Mouse (Mus musculus): Measurements from ENCODE around the gene Tmem211. TPM values are rescaled to one million over a fixed set of nuclear protein-coding genes. Genes with fewer than 3 reads are reported as not detected.
A peak's percentile ranks its signal among the peaks of the same experiment; 100 is the strongest.

The Tmem211 gene
- 0.76 and 0.97 TPM in 2 replicates for polyA plus RNA-seq (2011; ENCODE audit: insufficient read depth, insufficient read length, low read depth, missing spikeins)

DNA sequence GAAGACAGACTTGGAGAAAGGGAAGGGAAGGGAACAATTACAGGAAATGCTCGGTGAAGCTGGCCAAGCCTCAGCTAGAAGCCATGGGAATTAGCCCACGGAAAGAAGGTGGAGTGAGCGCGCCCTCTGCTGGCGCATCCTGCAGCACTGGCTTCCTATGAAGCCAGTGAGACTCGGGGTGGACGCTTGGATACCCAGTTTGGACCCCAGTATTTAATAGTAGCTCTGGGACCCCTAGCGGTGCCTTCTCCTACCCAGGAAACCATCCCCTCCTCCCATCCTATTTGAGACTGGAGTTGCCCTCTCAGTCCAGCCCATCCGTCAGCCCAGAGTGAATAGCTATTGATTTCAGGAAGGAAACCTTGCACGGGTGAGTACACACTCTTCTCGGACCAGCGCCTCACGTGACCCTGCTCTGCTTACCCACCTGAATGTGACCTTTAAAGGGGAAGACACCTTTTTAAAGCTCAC is at the start of gene Tmem211:
Gene Tmem211 (plus strand): TSS at position 278 of the 471 bp plus-strand sequence.
- Histone ChIP-seq H3K36me3 (ENCODE audit: control insufficient read depth, insufficient read depth, low read length, poor library complexity, severe bottlenecking) (no peaks in the 10 kb centered on the region), H3K27me3 (ENCODE audit: control insufficient read depth, insufficient read depth, low read length, poor library complexity, severe bottlenecking) (no peaks in the 10 kb centered on the region), H3K4me1 (ENCODE audit: control insufficient read depth, insufficient read depth, low read length) (peaks cover 5% of the 10 kb centered on the region), H3K27ac (ENCODE audit: insufficient read depth, low read length) (peak within 1 kb of the TSS; percentile 17), H3K9ac (ENCODE audit: low read depth, poor library complexity, severe bottlenecking) (peak within 1 kb of the TSS; percentile 11), H3K4me3 (ENCODE audit: low read depth, low read length) (peak within 1 kb of the TSS; percentile 37), H3K9me3 (replicated peaks; ENCODE audit: control insufficient read depth, insufficient read depth, low read length, poor library complexity, severe bottlenecking) (no peaks in the 10 kb centered on the region)
- TF ChIP-seq EP300 (IDR thresholded peaks at IDR 0.05; ENCODE audit: insufficient read depth, low read depth, low read length) = no peak
- TF ChIP-seq CTCF (IDR thresholded peaks at IDR 0.05; ENCODE audit: low read depth, low read length) = peak; percentile 93

DNA sequence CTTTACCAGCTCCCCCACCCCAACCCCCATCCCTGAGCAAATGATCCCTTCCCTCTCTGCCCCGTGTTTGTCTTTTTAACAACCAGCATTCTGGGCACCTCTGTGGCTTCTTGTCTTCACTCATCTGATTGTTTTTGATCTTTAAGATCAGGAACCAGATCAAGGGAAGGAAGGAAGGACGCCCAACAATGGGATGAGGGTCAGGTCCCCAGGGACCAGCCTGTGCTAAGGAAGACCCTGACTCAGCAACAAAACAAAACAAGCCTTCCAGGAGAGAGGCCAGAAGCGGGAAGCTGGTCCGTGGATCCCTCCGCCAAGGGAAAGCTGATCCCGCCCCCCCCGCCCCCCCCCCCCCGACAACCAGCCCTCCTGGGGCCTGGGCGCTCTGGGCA is 47.3 kb upstream of the Tmem211 start:
- no peaks in the 10 kb centered on the region; the same call in 1 of the 2 replicates for H3K36me3 ChIP-seq (ENCODE audit: control insufficient read depth, insufficient read depth, low read length, poor library complexity, severe bottlenecking)
- TF ChIP-seq CTCF (IDR thresholded peaks at IDR 0.05; ENCODE audit: low read depth, low read length) (no peak), EP300 (IDR thresholded peaks at IDR 0.05; ENCODE audit: insufficient read depth, low read depth, low read length) (no peak), POLR2A (IDR thresholded peaks at IDR 0.05; ENCODE audit: insufficient read depth, low read length) (no peak)
- no peak overlapping the region for H3K4me3 ChIP-seq (ENCODE audit: low read depth, low read length)
- no peaks in the 10 kb centered on the region for H3K27me3 ChIP-seq (ENCODE audit: control insufficient read depth, insufficient read depth, low read length, poor library complexity, severe bottlenecking)
- no peaks in the 10 kb centered on the region for H3K4me1 ChIP-seq (ENCODE audit: control insufficient read depth, insufficient read depth, low read length)
- H3K27ac ChIP-seq (ENCODE audit: insufficient read depth, low read length) = no peak overlapping the region
- peak overlapping the region; percentile 31 for H3K9ac ChIP-seq (ENCODE audit: low read depth, poor library complexity, severe bottlenecking)
- H3K9me3 ChIP-seq (replicated peaks; ENCODE audit: control insufficient read depth, insufficient read depth, low read length, poor library complexity, severe bottlenecking) = no peaks in the 10 kb centered on the region

DNA sequence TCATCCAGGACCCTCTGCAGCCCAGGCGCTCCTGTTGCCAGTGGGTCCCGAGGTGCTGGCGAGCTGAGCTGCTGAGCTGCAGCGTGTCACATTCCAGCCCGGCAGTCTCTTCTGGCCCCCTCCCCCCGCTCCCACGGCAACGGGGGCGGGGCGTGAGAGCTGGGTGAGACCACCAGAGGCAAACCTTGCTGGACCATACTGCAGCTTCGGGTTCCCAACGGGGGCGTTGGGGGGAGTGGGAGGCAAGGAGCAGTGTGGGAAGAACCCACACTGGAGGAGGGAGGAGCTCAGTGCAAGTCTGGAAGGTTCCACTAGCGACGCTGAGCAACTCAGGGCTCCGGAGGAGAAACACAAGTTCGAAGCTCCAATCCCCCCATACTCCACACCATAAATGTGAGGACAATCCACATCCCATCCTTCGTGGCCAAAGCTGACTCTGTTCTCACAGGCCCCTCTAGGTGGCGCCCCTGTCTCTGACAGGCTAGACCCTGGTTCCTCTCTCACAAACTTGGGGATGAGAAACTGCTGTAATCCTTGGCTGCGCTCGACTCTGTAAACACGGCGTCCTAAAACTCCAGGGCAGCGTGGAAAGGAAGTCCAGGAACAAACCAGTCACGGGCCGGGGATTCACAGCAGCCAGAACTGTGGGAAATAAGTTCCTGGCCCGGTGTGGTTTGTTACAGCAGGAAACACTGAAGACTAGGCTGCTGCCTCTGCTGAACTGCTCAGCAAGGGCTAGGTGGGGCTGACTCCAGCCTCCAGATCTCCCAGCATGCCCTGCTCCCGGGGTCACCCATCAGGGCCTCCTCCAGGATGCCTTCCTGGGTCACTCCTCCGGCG is 46.6 kb upstream of the Tmem211 start:
- H3K27me3 ChIP-seq (ENCODE audit: control insufficient read depth, insufficient read depth, low read length, poor library complexity, severe bottlenecking) = no peaks in the 10 kb centered on the region

DNA sequence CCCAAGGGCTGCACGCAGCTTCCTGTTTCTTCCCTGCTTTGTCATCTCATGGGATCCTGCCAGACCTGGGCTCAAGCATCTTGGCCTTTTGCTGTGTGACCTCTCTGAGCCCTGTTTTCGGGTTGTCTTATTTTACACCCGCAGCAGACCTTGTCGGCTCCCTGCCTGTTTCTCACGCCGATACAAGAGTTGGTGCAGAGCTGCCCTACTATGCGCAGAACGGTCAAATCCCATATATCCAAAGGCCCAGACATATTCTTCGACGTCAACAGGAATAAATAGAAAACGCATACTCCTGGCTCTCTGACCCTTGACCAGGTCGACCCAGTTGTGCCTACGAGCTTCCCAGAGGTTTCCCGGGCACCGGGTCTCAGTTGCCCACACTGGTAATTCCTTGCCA is 46.0 kb upstream of the Tmem211 start:
- Histone ChIP-seq H3K27ac (ENCODE audit: insufficient read depth, low read length) (no peak overlapping the region; the same call in 1 of the 2 replicates), H3K36me3 (ENCODE audit: control insufficient read depth, insufficient read depth, low read length, poor library complexity, severe bottlenecking) (no peaks in the 10 kb centered on the region; the same call in 1 of the 2 replicates), H3K27me3 (ENCODE audit: control insufficient read depth, insufficient read depth, low read length, poor library complexity, severe bottlenecking) (no peaks in the 10 kb centered on the region), H3K9ac (ENCODE audit: low read depth, poor library complexity, severe bottlenecking) (0 out of 2 replicates have a peak overlapping the region, but pooled peaks have one; percentile 31), H3K4me3 (ENCODE audit: low read depth, low read length) (peak overlapping the region; percentile 61), H3K4me1 (ENCODE audit: control insufficient read depth, insufficient read depth, low read length) (no peaks in the 10 kb centered on the region), H3K9me3 (replicated peaks; ENCODE audit: control insufficient read depth, insufficient read depth, low read length, poor library complexity, severe bottlenecking) (no peaks in the 10 kb centered on the region)
- TF ChIP-seq CTCF (IDR thresholded peaks at IDR 0.05; ENCODE audit: low read depth, low read length) (no peak), POLR2A (IDR thresholded peaks at IDR 0.05; ENCODE audit: insufficient read depth, low read length) (no peak), EP300 (IDR thresholded peaks at IDR 0.05; ENCODE audit: insufficient read depth, low read depth, low read length) (no peak)

More for the DNA sequence above, 46.6 kb upstream of the Tmem211 start:
- Histone ChIP-seq H3K4me3 (ENCODE audit: low read depth, low read length) (peak overlapping the region; percentile 61), H3K36me3 (ENCODE audit: control insufficient read depth, insufficient read depth, low read length, poor library complexity, severe bottlenecking) (no peaks in the 10 kb centered on the region; the same call in 1 of the 2 replicates), H3K4me1 (ENCODE audit: control insufficient read depth, insufficient read depth, low read length) (no peaks in the 10 kb centered on the region), H3K27ac (ENCODE audit: insufficient read depth, low read length) (peak overlapping the region; percentile 68), H3K9ac (ENCODE audit: low read depth, poor library complexity, severe bottlenecking) (peak overlapping the region; percentile 31), H3K9me3 (replicated peaks; ENCODE audit: control insufficient read depth, insufficient read depth, low read length, poor library complexity, severe bottlenecking) (no peaks in the 10 kb centered on the region)
- TF ChIP-seq EP300 (IDR thresholded peaks at IDR 0.05; ENCODE audit: insufficient read depth, low read depth, low read length) = no peak
- TF ChIP-seq CTCF (IDR thresholded peaks at IDR 0.05; ENCODE audit: low read depth, low read length) = peak; percentile 82
- TF ChIP-seq POLR2A (IDR thresholded peaks at IDR 0.05; ENCODE audit: insufficient read depth, low read length) = peak; percentile 71

DNA sequence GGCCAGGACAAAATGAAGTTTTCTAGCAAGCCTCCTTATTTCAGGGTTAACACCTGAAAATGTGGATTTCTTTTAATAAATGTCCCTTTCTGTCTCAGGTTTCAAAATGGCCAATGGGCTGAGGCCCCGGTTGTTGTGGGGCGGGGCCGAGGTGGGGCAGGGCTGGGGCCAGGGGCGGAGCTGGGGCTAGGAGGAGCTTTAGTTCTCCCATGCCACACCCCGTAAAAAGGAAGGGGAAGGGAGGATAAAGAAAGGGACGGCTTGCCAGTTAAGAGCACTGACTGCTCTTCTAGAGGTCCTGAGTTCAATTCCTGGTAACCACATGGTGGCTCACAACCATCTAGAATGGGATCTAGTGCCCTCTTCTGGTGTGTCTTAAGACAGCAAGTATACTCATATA is 45.3 kb upstream of the Tmem211 start:
- H3K27me3 ChIP-seq (ENCODE audit: control insufficient read depth, insufficient read depth, low read length, poor library complexity, severe bottlenecking) = no peaks in the 10 kb centered on the region
- H3K27ac ChIP-seq (ENCODE audit: insufficient read depth, low read length) = no peak overlapping the region
- H3K36me3 ChIP-seq (ENCODE audit: control insufficient read depth, insufficient read depth, low read length, poor library complexity, severe bottlenecking) = no peaks in the 10 kb centered on the region; the same call in 1 of the 2 replicates
- H3K9me3 ChIP-seq (replicated peaks; ENCODE audit: control insufficient read depth, insufficient read depth, low read length, poor library complexity, severe bottlenecking) = no peaks in the 10 kb centered on the region
- no peak for TF ChIP-seq EP300 (IDR thresholded peaks at IDR 0.05; ENCODE audit: insufficient read depth, low read depth, low read length)
- TF ChIP-seq CTCF (IDR thresholded peaks at IDR 0.05; ENCODE audit: low read depth, low read length) = no peak
- TF ChIP-seq POLR2A (IDR thresholded peaks at IDR 0.05; ENCODE audit: insufficient read depth, low read length) = no peak
- no peak overlapping the region for H3K4me3 ChIP-seq (ENCODE audit: low read depth, low read length)
- no peaks in the 10 kb centered on the region for H3K4me1 ChIP-seq (ENCODE audit: control insufficient read depth, insufficient read depth, low read length)
- H3K9ac ChIP-seq (ENCODE audit: low read depth, poor library complexity, severe bottlenecking) = no peak overlapping the region

DNA sequence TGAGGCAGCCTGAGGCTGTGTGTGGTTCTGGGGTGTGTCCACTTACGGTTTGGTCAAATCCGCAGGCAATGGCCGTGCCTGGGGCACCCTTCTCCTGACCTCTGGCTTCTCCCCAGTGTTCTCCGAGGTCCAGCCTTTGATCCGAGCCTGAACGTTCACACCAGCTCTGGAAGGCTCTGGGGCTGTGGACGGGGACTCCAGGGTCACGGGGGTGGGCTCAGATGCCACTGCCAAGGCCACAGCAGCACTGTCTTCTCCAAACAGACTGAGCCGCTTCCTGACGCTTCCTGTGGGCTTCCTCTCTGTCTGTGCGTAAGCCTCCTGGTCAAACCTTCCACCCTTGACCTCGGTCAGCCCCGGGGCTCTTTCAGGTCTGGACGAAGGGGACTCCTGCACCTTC is 36.2 kb upstream of the Tmem211 start:
- H3K4me1 ChIP-seq (ENCODE audit: control insufficient read depth, insufficient read depth, low read length) = peaks cover 2% of the 10 kb centered on the region
- no peaks in the 10 kb centered on the region for H3K9me3 ChIP-seq (replicated peaks; ENCODE audit: control insufficient read depth, insufficient read depth, low read length, poor library complexity, severe bottlenecking)
- H3K9ac ChIP-seq (ENCODE audit: low read depth, poor library complexity, severe bottlenecking) = no peak overlapping the region
- H3K27me3 ChIP-seq (ENCODE audit: control insufficient read depth, insufficient read depth, low read length, poor library complexity, severe bottlenecking) = no peaks in the 10 kb centered on the region
- no peak overlapping the region for H3K4me3 ChIP-seq (ENCODE audit: low read depth, low read length)
- H3K27ac ChIP-seq (ENCODE audit: insufficient read depth, low read length) = no peak overlapping the region
- no peaks in the 10 kb centered on the region for H3K36me3 ChIP-seq (ENCODE audit: control insufficient read depth, insufficient read depth, low read length, poor library complexity, severe bottlenecking)
- TF ChIP-seq POLR2A (IDR thresholded peaks at IDR 0.05; ENCODE audit: insufficient read depth, low read length) = no peak
- no peak for TF ChIP-seq CTCF (IDR thresholded peaks at IDR 0.05; ENCODE audit: low read depth, low read length)
- no peak for TF ChIP-seq EP300 (IDR thresholded peaks at IDR 0.05; ENCODE audit: insufficient read depth, low read depth, low read length)

All from ES-Bruce4 (cell line).